Mouse (Mus musculus) heart, postnatal 25 days (tissue): ENCODE data around the gene Zfp692. TPM values are rescaled to one million over a fixed set of nuclear protein-coding genes. Genes with fewer than 3 reads are reported as not detected.

ENCODE experiments used
- DNase-seq: peaks from one replicate; pipeline ENCODE4 v3.0.0; 2022; ENCODE audit warnings: low spot score
- intact Hi-C: fragments of 180-260 bp; cut with DNase I; formaldehyde crosslinking; loops from one replicate; pipeline ENCODE4 v1.15.1; 2025
- total RNA-seq, 2 experiments: library from RNA; stranded (reverse); gene quantifications; 2 replicates each; pipeline ENCODE4 v1.2.3; 2021

The Zfp692 gene
- total RNA-seq, result 1 to 10 TPM; 3.7 to 4.1 TPM

DNA sequence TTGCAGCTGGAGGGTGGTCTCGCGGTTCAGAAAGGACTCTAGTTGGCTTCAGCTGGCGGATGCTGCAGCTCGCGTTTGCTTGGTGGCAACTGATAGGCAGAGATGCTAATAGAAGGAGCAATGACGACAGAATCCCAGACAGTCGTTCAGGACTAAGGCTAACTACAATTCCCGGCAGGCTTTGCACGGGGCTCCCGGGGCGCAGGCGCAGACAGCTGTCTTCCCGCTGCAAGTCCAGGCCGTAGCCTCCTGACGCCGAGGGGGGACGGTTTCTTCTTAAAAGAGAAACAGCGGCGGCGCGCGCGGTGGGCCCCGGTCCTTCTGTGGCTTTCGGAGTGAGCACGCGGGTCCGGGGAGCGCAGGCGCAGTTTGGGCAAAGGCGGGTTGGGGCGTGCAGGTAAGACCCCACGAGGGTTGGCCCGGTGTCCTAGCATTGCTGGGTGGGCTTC, at the start of gene Zfp692:
Gene Zfp692, plus strand, starts transcription at position 210 of the 449 bp plus-strand sequence.
- intact Hi-C loops, result loop anchor here (2.0 to 10.0 kb wide), 2 partner anchors 16 to 202 kb away; partner anchors contain the start of gene Cnot8
- peak; percentile 88 for DNase-seq

DNA sequence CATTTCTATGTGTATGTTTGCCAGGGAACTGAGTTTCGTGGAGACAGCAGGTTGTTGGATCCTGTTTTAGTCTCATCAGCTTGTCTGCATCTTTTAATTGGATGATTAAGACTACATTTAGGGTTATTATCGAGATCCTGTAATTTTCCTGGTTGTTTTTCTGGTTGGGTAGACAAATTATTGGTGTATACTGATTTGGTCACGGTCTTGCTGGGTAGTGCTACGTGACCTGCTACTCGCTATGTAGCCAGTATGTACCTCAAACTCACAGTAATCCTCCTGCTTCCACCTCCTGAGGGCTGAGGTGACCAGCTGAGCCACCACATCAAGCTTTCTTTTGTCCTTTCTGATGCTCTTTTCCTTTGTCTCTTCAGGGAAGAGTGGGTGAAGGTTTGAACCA, 49.1 kb upstream of the Zfp692 start:
- intact Hi-C loops, result no loop called here
- DNase-seq, result no peak

DNA sequence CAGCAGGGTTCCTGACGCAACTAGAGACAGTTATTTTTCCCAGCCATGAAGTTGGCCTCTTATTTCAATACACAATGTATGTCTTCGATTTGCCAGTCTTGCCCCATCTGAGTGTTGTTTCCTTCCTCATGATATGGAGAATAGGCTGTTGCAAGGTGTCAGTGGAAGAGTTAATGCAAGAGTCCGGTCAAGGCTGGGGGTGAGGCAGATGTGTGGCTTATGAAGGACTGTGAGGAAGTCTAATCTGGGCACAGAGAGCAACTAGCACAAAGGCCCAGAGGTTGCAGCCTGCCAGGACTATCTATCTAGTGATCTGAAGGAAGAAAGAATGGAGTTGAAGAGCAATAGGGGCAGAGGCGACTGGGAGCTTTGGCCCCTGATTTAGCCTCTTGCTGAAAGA, 46.7 kb upstream of the Zfp692 start:
- intact Hi-C loops, result no loop called here
- DNase-seq, result no peak

GRCm38 (mm10) chr11:58261826-58262225, 45.0 kb upstream of the Zfp692 start:
- intact Hi-C loops, result no loop called here

DNA sequence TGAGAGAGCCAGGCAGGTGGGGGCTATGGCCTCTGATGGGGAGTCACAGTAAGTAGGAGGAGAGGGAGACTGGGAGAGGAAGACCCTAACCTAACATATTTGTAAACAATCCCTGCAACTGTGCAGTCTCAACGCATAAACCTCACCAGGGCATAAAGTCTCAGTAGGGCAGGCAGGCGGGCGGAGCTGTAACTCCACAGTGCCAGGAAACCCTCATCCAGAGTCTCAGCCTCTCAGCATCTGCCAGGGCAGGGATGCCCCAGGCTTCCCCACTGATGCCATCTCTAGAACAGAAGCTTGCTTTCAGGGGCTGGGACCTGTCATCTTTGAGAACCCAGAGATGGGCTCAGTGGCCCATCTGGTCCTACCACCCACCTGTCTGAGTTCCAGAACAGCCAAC, 44.5 kb upstream of the Zfp692 start:
- intact Hi-C loops, result no loop called here
- no peak for DNase-seq

More at GRCm38 (mm10) chr11:58261826-58262225, 45.0 kb upstream of the Zfp692 start:
- DNase-seq, result no peak

DNA sequence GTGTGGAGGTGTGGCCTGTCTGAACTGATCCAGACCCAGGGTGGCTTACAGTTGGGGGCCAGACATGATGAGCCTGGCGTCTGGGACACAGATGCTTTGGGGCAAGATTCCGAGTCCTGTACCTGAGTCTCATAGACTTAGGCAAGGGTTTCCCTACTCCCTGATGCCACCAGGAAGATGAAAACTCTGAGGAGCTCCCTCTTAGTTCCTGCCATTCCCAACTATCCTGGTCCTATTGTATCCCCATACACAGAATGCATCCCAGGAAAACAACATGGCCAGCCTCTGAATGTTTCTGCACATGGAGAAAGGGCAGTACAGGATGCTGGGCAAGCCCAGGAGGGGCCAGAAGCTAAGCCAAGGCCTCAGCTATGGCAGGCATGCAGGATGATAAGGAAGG, 43.4 kb upstream of the Zfp692 start:
- intact Hi-C loops, result no loop called here
- DNase-seq, result no peak

- no peak for DNase-seq
- intact Hi-C loops, result no loop called here
Measured at GRCm38 (mm10) chr11:58264546-58264945, 42.3 kb upstream of the Zfp692 start.

DNA sequence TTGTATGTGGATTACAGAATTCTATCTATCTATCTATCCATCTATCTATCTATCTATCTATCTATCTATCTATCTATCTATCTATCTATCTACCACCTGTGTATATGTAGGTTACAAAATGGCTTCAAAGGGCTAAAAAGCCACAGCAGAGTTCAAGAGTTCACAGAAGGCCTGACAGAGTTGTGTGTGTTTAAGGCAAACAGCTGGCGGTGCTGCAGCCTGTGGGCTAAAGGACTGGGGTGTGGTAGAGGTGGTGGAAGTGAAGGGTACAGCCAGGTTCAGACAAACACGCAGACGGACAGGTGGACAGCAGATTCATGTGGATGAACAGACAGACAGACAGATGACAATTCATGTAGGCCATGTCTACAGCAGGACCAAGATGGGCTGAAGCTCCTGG, 38.6 kb upstream of the Zfp692 start:
- intact Hi-C loops, result no loop called here
- DNase-seq, result no peak

GRCm38 (mm10) chr11:58274572-58274971, 32.3 kb upstream of the Zfp692 start, which contains the start of gene 4930438A08Rik:
TSS of gene 4930438A08Rik (plus strand) at chr11:58274799.
- intact Hi-C loops, result no loop called here
- no peak for DNase-seq

GRCm38 (mm10) chr11:58275756-58276155, 31.1 kb upstream of the Zfp692 start:
- intact Hi-C loops, result no loop called here
- no peak for DNase-seq

- no peak for DNase-seq
- intact Hi-C loops, result no loop called here
Measured at GRCm38 (mm10) chr11:58281970-58282496, 24.8 kb upstream of the Zfp692 start.

- DNase-seq, result no peak
- intact Hi-C loops, result no loop called here
Measured at GRCm38 (mm10) chr11:58282518-58282917, 24.4 kb upstream of the Zfp692 start.

GRCm38 (mm10) chr11:58289992-58290682, 16.7 kb upstream of the Zfp692 start:
- intact Hi-C loops, result no loop called here
- no peak for DNase-seq

- no peak for DNase-seq
- intact Hi-C loops, result no loop called here
Measured at GRCm38 (mm10) chr11:58290812-58291211, 16.1 kb upstream of the Zfp692 start.

DNA sequence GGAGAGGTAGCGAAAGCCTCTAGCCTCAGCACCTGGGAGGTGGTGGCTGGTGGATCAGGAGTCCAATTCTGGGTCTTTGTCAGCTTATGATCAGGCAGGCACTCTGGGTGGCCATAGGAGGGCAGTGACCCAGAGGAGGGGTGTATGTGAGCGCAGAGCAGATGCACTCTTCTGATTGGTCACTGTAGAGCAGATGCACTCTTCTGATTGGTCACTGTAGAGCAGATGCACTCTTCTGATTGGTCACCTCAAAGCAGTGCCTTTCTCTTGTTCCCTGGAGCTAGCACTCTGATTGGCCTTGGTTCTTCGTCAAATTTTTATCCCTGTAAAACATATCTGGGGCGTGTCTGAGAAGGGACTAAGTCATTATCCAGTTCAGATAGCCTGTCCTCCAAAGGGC, 14.1 kb upstream of the Zfp692 start:
- intact Hi-C loops, result no loop called here
- DNase-seq, result no peak

GRCm38 (mm10) chr11:58297396-58297795, 9.5 kb upstream of the Zfp692 start:
- DNase-seq, result no peak
- intact Hi-C loops, result no loop called here

GRCm38 (mm10) chr11:58301057-58301456, 5.8 kb upstream of the Zfp692 start:
- DNase-seq, result peak; percentile 35
- intact Hi-C loops, result loop anchor here (5.0 to 10.0 kb wide), 3 partner anchors 124 to 201 kb away; partner anchors contain the start of genes Cnot8 and Olfr331

DNA sequence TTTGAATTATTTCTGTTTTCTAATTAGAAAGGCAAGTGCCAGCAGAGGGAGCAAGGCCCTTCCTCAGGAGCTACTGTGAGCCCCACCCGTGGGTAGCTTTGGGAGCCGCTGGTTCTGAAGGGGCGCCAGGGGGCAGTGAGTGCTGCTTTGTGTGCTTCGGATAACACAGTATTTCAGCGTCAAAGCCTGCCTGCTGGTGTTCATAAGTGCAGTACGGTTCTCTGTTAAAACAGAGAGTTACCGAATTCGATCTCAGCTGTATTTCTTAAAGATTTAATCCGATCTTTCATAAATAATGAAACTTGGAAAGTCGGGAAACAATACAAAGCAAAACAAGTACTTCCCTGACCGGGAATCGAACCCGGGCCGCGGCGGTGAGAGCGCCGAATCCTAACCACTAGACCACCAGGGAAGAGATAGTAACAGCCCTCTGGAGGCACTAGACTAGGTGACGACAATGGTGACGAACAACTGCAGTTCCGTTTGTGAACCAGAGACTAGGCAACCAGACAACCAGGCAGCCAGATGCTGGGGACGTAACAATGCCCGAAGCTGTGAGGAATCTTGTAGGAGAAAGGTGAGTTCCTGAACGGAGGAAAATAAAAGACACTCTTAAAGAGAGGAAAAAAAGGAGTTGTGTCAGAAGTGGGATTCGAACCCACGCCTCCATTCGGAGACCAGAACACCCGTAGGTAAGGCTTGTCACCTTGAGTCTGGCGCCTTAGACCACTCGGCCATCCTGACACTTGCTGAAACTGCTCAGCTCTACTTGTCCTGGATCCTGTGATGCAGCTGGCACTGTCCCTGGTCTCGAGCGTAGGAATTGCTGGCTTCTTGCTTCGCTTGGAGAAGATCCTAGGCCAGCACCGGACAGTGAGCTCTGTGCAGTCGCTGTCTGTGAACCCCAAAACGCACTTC, 4.8 kb upstream of the Zfp692 start:
- peak; percentile 92 for DNase-seq
- intact Hi-C loops, result loop anchor here (5.0 to 10.0 kb wide), 3 partner anchors 125 to 200 kb away; partner anchors contain the start of genes Cnot8 and Olfr331

DNA sequence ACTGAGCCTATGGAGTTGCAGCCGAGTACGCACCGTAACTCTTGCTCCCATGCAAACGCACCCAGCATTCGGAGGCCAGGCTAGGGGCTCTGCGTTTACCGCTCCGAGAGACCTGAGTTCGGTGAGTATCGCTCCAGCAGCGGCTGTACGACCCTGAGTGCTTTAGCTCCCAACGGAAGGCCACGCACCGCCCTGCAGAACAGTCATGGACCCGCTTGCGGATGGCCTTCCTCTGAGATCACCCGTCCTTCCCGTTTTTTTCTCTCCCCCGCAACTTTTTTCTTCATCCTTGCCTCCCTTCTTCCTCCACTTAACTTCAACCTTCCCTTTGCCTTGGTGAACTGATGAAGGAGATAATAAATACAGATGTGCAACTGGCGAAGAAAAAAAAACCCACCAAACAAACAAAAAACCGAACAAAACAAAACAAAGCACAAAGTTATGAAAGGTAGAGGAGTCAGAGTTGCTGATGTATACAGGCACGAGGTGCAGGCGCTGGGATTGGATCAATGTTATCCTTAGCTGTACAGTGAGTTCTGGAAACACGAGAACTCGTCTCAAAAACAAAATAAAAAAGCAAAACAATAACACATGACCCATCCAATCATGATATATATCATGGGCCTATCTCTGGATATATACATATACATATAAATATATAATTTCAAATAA, 4.0 kb upstream of the Zfp692 start:
- no peak for DNase-seq
- intact Hi-C loops, result loop anchor here (5.0 to 10.0 kb wide), 3 partner anchors 126 to 199 kb away; partner anchors contain the start of genes Cnot8 and Olfr331

DNA sequence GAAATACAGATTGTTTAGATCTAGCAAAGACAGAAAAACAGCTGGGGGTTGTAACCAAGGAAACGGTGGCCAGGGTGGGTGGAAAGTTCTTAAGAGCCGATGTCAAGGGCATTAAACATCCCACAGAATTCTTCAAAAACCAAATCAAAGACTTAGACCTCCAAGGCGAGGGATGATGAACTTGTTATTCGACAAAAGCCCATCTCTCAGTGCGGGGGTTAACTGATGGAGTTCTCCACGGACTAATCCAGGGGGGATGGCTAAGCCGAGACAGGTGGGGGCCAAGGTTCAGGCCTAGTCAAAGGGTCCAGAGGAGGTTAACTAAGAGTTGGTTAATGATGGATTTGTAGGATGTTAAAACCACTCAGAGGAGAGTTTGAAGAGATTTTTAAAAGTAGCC, 3.3 kb upstream of the Zfp692 start:
- DNase-seq, result no peak
- intact Hi-C loops, result loop anchor here (5.0 to 10.0 kb wide), 3 partner anchors 126 to 199 kb away; partner anchors contain the start of genes Cnot8 and Olfr331
